ENCODE assay signal across 10 mouse cellular contexts in genomic region chr7:49454601-49455000, GRCm38 (mm10).
"Had no signal": no experiment of that assay in that cellular context is flagged by ENCODE, and none has a peak within 500 bp of the region (broad histone marks: within the 10 kb centered on the region; RNA-seq: fewer than 3 reads in every experiment).

No protein-coding gene starts in this region.

- ATAC-seq: liver, embryonic 12.5 days had no signal

- DNase-seq: kidney, adult 18-20 months; kidney, postnatal 10 days; lung, embryonic 14.5 days; lung, postnatal 10 days; lung, postnatal 4 days; midbrain, embryonic 14.5 days; right cerebral cortex, adult 18-20 months; right cerebral cortex, postnatal 25 days; thymus, postnatal 4 days had no signal
